Mouse (Mus musculus): ENCODE results near the gene Sox6. TPM values are rescaled to one million over a fixed set of nuclear protein-coding genes. Genes with fewer than 3 reads are reported as not detected.
A peak's percentile ranks its signal among the peaks of the same experiment; 100 is the strongest.

The Sox6 gene
- polyA plus RNA-seq, 1 experiment = 3.9 TPM

DNA sequence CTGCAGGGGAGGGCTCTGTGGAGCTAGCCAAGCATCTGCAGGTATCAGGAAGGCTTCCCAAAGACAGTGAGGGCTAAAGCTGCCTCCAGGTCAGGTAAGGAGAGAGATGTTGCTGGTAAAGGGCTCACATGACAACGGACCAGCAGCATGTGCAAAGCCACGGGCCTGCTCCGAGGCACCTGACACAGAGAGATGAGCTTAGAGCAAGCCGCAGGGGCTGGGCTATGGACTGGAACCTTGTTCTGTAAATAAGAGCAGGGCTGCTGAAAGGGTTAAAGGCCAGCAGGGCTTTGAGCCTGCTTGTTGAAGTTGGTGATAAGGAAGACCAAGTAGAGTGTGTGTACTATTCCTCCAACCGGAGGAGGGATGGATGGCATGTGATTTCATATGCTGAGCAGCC, 583.6 kb downstream of the Sox6 start:
- H3K4me1 ChIP-seq (ENCODE audit: control insufficient read depth, insufficient read depth, low read length) = no peaks in the 10 kb centered on the region
- TF ChIP-seq CTCF (IDR thresholded peaks at IDR 0.05; ENCODE audit: insufficient read depth, low read length) (no peak), POLR2A (IDR thresholded peaks at IDR 0.05; ENCODE audit: borderline replicate concordance, extremely low read depth, low read depth, low read length) (no peak)
- WGBS = 70% methylated on average over 5 of the region's 5 CpGs

DNA sequence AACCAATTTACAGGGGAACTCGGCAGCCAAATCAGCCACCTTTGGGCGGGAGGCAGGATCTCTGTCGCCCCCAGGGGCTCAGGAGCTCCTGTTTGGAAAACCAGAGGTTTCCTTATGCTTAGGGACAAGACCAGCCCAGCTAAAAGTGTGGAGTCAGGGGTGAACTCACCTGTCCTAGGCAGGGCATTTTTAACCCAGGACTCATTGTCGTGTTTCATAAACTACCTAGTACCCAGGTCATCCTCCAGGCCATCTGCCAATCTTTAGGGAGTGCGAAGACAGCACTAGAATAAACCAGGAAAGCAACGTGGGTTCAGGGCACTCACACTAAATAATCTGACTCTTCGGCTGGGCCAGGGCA, 584.9 kb downstream of the Sox6 start:
- Histone ChIP-seq H3K4me1 (ENCODE audit: control insufficient read depth, insufficient read depth, low read length) (no peaks in the 10 kb centered on the region), H3K4me3 (replicated peaks; ENCODE audit: extremely low read depth, low read depth, low read length) (no peak overlapping the region)
- WGBS = 68% methylated on average over 7 of the region's 7 CpGs
- no peak for DNase-seq
- TF ChIP-seq POLR2A (IDR thresholded peaks at IDR 0.05; ENCODE audit: borderline replicate concordance, extremely low read depth, low read depth, low read length) (no peak), CTCF (IDR thresholded peaks at IDR 0.05; ENCODE audit: insufficient read depth, low read length) (no peak)

More for the DNA sequence above, 583.6 kb downstream of the Sox6 start:
- DNase-seq = no peak
- no peak overlapping the region for H3K4me3 ChIP-seq (replicated peaks; ENCODE audit: extremely low read depth, low read depth, low read length)

DNA sequence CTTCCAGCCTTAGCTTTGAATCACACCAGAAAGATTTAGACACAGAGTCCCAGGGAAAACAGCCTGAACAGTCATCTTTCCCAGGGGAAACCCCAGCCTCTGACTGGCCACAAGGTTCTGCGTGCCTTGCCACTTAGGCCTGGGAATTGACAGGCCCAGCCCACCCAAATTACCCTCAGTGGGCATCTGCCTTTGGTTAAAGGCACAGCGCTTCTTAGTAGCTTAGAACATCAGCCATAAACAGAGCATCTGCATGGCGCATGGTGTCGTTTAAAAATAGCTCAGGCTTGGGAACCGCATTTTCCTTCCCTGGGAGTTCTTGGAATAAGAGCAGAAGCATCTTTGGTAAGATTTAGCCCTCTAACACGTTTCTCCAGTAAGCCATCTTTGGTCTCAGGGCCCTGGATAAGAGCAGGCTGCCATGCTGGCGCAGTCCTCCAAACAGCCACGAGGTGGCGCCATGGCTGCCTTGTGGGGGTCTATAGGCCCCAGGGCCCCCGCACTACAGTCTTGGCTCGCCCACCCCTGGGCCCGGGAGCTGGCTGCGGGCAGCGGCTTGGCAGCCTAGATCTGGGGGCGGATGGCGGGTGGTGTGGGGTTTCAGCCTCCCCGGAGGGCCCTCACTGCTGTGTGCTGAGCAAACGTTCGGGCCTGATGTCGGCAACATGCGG, 585.4 kb downstream of the Sox6 start:
- Histone ChIP-seq H3K4me1 (ENCODE audit: control insufficient read depth, insufficient read depth, low read length) (no peaks in the 10 kb centered on the region), H3K4me3 (replicated peaks; ENCODE audit: extremely low read depth, low read depth, low read length) (no peak overlapping the region)
- DNase-seq = peak; percentile 33
- WGBS = 31% methylated on average over 21 of the region's 21 CpGs
- TF ChIP-seq POLR2A (IDR thresholded peaks at IDR 0.05; ENCODE audit: borderline replicate concordance, extremely low read depth, low read depth, low read length) (no peak), CTCF (IDR thresholded peaks at IDR 0.05; ENCODE audit: insufficient read depth, low read length) (peak; percentile 35; the same call in 1 of the 2 replicates)

DNA sequence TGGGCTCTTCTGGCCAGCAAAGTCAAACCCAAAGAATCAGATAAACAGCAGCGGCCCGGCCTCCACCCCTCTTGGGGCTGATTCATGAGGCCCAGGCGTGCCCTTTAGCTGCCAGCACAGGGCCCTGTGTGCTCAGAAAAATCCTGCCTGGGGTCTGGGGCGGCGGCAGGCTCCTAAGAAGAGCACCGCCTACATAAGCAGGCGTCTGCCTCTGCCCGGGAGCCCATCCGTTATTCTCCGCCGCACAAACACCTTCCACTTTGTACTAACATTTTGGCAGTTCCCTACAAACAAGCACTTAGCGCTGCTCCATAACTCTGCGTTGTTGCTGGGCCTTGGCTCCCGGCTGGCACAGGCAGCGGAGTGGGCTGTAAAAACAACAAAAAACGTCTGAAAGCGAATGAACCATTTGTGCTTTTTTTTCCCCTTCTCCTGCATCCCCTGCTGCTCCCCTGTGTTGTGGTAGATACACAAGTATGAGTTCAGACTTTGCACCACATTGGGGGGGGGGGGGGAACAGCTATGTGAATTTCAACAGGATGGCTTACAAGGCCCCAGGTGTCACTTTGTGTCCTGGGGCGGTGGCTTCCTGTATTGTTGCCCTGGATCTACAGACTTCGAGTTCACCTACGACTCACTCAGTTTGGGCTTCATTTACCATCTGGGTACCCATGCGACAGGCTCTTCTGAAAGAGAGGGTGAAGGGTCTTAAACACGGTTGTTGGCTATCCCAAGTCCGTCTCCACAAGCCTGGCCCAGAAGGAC, 588.0 kb downstream of the Sox6 start:
- no peak for TF ChIP-seq CTCF (IDR thresholded peaks at IDR 0.05; ENCODE audit: insufficient read depth, low read length)
- H3K4me1 ChIP-seq (ENCODE audit: control insufficient read depth, insufficient read depth, low read length) = no peaks in the 10 kb centered on the region
- DNase-seq = no peak
- H3K4me3 ChIP-seq (replicated peaks; ENCODE audit: extremely low read depth, low read depth, low read length) = no peak overlapping the region
- 55% methylated on average over 23 of the region's 23 CpGs for WGBS

DNA sequence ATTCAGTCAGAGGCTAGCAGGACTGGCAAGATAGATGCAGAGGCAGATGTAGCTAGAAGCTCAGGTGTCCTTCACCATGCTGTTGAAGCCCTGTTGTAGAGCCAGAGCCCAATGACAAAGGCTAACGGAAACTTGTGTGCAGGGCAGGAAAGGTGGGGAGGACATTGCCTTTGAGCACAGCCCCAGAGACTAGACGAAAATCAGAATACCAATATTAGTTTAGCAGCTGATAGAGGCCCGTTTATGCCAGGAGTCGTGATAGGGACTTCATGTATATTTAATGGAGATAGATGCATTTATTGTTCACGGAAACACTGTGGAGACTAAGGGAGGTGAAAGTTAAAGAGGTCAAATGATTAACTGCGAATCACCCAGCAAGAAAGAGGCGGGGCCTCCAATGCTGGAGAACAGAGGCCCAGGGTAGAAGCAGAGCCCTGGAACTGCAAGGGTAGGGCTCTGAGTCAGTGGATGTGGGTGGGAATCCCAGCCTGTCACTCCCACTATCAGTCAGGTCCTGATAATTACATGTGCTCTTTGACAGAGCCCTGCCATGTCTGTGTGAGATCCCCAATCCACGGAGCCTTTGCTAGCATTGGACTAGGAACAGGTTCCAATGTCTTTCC, 590.1 kb downstream of the Sox6 start:
- H3K4me1 ChIP-seq (ENCODE audit: control insufficient read depth, insufficient read depth, low read length) = no peaks in the 10 kb centered on the region
- whole genome bisulfite sequencing = 66% methylated on average over 8 of the region's 8 CpGs
- DNase-seq = no peak
- TF ChIP-seq CTCF (IDR thresholded peaks at IDR 0.05; ENCODE audit: insufficient read depth, low read length) (no peak), POLR2A (IDR thresholded peaks at IDR 0.05; ENCODE audit: borderline replicate concordance, extremely low read depth, low read depth, low read length) (no peak)
- H3K4me3 ChIP-seq (replicated peaks; ENCODE audit: extremely low read depth, low read depth, low read length) = no peak overlapping the region

DNA sequence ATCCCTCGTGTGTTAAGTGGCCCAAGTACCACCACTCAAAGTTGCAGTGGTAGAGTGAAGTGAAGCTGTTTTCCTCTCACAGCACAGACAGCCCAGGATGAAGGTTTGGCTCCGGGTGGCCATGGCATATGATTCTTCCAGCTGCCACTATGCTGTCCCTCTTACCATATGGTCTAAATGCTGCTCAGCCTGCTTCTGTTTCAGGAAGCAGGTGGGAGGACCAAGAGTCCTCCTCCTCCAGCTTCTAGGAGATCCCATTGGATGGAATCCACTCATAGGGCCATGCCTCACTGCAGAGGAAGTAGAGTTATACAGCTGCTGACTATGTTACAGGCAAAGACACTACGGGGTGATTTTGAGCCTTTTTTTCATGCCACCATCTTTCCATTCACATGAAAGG, 591.5 kb downstream of the Sox6 start:
- no peak for DNase-seq
- 75% methylated on average over 3 of the region's 3 CpGs for WGBS
- H3K4me1 ChIP-seq (ENCODE audit: control insufficient read depth, insufficient read depth, low read length) = no peaks in the 10 kb centered on the region
- TF ChIP-seq POLR2A (IDR thresholded peaks at IDR 0.05; ENCODE audit: borderline replicate concordance, extremely low read depth, low read depth, low read length) (no peak), CTCF (IDR thresholded peaks at IDR 0.05; ENCODE audit: insufficient read depth, low read length) (no peak)
- no peak overlapping the region for H3K4me3 ChIP-seq (replicated peaks; ENCODE audit: extremely low read depth, low read depth, low read length)

DNA sequence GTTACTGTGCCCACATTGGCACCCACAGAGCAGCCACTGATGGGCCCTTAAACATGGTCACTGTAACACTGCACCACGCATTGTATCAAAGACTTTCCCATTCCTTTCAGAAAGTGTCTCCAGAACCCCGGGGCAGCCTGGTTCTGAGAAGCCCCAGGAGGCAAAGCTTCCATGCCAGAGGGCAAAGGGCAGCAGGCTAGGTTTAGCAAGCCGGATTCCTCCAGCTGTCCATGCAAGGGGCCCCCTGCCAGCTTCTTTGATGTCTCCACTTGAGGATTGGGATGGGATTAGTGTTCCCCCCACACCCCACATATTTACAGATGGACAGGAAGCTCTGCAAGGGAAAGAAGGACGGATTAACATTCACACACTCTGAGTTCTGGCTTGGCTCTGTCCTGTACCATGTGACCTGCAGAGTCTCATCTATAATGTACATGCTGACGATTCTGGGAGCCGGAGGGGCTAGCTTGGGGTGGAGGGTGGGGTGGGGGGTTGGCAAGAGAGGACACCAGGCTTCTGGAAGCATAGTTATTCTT, 592.0 kb downstream of the Sox6 start:
- no peak overlapping the region for H3K4me3 ChIP-seq (replicated peaks; ENCODE audit: extremely low read depth, low read depth, low read length)
- DNase-seq = no peak
- TF ChIP-seq CTCF (IDR thresholded peaks at IDR 0.05; ENCODE audit: insufficient read depth, low read length) = no peak
- TF ChIP-seq POLR2A (IDR thresholded peaks at IDR 0.05; ENCODE audit: borderline replicate concordance, extremely low read depth, low read depth, low read length) = no peak
- 45% methylated on average over 6 of the region's 6 CpGs for WGBS
- H3K4me1 ChIP-seq (ENCODE audit: control insufficient read depth, insufficient read depth, low read length) = no peaks in the 10 kb centered on the region

DNA sequence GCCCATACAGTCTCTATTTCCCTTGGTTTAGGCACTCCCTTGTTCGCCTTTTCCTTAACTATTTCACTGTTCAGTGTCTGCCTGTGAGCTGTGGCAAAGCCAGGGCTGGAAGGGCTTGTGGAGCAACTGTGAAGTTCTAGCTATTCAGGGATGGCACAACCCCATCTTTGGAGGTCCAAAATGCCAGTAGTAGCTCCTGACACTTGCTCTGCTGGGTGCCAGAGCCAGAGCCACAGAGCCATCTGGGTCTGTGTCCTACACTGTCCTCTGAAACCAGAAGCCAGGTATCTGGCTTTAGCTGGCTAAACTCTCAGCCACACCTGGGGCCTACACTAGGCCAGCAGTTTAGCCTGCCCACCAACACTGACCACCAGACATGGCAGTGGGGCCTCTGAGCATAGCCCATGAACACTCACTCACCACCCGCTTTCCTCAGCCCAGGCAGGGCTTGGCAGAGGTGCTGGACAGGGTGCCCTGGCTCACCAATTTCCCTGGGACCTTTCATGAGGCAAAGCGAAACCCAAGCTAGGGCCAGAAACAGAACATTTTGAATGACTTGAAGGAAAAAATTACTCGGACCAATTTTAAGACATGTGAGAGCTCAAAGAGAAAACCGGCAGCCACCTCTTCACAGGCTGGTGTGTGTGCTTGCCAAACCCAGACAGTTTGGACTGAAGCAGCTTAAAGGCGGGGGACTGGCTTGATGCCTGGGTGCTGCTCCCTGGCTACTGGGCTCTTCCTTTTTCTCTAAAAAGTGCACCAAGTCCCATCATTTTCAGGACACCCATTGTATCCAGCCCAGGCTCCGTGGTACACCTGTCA, 612.2 kb downstream of the Sox6 start:
- H3K4me1 ChIP-seq (ENCODE audit: control insufficient read depth, insufficient read depth, low read length) = no peaks in the 10 kb centered on the region
- H3K4me3 ChIP-seq (replicated peaks; ENCODE audit: extremely low read depth, low read depth, low read length) = no peak overlapping the region
- 75% methylated on average over 7 of the region's 7 CpGs for WGBS
- TF ChIP-seq CTCF (IDR thresholded peaks at IDR 0.05; ENCODE audit: insufficient read depth, low read length) = no peak
- DNase-seq = no peak

DNA sequence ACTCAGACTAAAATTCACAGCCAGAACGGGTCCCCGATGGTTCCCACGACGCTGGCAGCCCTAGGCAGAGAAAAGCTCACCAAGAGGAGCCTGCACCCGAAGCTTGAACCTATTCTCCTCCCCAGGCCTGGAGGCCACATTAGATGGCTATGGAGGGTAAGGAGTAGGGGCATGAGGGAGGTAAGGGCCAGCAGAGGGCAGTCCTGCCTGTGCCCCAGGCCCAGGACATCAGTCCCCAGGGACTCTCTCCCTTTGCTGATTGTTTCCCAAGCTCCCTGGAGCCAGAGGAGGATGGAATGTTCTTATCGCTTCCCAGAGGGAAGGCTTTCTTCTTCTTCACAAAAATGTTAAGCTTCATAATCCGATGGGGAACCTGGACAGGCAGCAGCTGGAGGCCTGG, 615.8 kb downstream of the Sox6 start:
- 72% methylated on average over 7 of the region's 7 CpGs for WGBS
- no peak overlapping the region for H3K4me3 ChIP-seq (replicated peaks; ENCODE audit: extremely low read depth, low read depth, low read length)
- H3K4me1 ChIP-seq (ENCODE audit: control insufficient read depth, insufficient read depth, low read length) = no peaks in the 10 kb centered on the region
- TF ChIP-seq POLR2A (IDR thresholded peaks at IDR 0.05; ENCODE audit: borderline replicate concordance, extremely low read depth, low read depth, low read length) (no peak), CTCF (IDR thresholded peaks at IDR 0.05; ENCODE audit: insufficient read depth, low read length) (no peak)
- DNase-seq = no peak

Data from lung, adult 2 months (tissue).